Mouse (Mus musculus) layer of hippocampus, adult 2 months (tissue): ENCODE data around the gene Ergic1. TPM values are rescaled to one million over a fixed set of nuclear protein-coding genes. Genes with fewer than 3 reads are reported as not detected.
A peak's percentile ranks its signal among the peaks of the same experiment; 100 is the strongest.

ENCODE experiments used
- DNase-seq, 2 experiments: peaks; one replicate each; pipeline ENCODE4 v3.0.0; 2022; ENCODE audit warnings: low spot score in 2 of 2
- H3K27ac ChIP-seq: fragments of 200-600 bp; 2 replicates; pipeline ENCODE4 v1.8.1; 2022
- H3K4me3 ChIP-seq: fragments of 200-600 bp; 2 replicates; pipeline ENCODE4 v1.8.1; 2022; ENCODE audit warnings: mild to moderate bottlenecking
- CTCF ChIP-seq: fragments of 200-600 bp; conservative IDR thresholded peaks from 2 replicates; pipeline ENCODE4 v1.8.1; 2022; ENCODE audit warnings: antibody characterized with exemption, mild to moderate bottlenecking, moderate library complexity
- total RNA-seq, 2 experiments: library from RNA; stranded (reverse); gene quantifications; 2 replicates each; pipeline ENCODE4 v1.2.3; 2021

Gene Ergic1
- total RNA-seq, 2 experiments from 2014 or later: 121 to 124 TPM

DNA sequence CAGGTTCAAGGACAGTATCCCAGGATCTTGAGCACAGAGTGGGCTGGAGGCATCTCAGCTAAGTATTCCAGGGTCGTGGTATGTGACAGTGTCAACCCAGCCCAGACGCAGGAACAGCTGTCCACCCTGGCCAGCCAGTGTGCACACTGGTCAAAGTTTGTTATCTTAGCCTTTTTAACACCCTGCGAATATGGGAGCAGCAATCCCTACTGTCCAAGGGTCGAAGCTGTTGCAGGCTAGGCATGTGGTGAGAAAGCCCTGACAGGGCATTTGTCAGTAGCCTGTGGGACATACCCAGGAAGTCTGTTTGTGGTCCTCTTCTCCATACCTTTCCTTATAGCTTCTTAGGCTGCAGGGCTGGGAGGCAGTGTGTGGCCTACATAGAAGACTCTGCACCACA is 22.8 kb downstream of the Ergic1 start:
- Histone ChIP-seq H3K4me3 (no peak overlapping the region), H3K27ac (peak overlapping the region; percentile 67; the same call in 1 of the 2 replicates)
- TF ChIP-seq CTCF: no peak
- DNase-seq: no peak

GRCm38 (mm10) chr17:26584558-26585136 is 23.4 kb downstream of the Ergic1 start:
- peak overlapping the region; percentile 67 for H3K27ac ChIP-seq
- DNase-seq: no peak

GRCm38 (mm10) chr17:26587961-26588487 is 26.7 kb downstream of the Ergic1 start:
- no peak for DNase-seq
- Histone ChIP-seq H3K4me3 (no peak overlapping the region), H3K27ac (no peak overlapping the region)
- TF ChIP-seq CTCF: no peak

More at GRCm38 (mm10) chr17:26584558-26585136, 23.4 kb downstream of the Ergic1 start:
- TF ChIP-seq CTCF: no peak; the same call in 1 of the 2 replicates
- no peak overlapping the region for H3K4me3 ChIP-seq

DNA sequence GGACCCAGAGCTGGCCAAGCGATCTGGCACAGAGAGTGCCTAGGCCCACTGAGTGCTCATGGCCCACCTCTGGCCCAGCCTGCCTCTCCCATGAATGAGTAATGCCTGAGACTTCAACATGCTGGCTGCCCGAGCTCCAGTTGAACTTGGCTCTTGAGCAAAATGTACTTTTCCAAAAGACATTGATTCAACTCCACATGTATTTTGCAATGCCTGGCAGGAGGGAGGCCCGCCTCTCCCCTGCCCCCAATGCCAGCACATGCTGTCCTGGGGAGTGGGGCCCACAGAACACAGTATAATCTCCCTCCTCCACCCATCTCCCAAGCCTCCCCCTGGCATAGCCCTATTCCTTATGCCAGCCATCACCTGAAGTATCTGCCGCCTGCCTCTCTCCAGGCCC is 31.2 kb downstream of the Ergic1 start:
- TF ChIP-seq CTCF: no peak
- Histone ChIP-seq H3K27ac (0 out of 2 replicates have a peak overlapping the region, but pooled peaks have one; percentile 36), H3K4me3 (no peak overlapping the region)
- DNase-seq: no peak

DNA sequence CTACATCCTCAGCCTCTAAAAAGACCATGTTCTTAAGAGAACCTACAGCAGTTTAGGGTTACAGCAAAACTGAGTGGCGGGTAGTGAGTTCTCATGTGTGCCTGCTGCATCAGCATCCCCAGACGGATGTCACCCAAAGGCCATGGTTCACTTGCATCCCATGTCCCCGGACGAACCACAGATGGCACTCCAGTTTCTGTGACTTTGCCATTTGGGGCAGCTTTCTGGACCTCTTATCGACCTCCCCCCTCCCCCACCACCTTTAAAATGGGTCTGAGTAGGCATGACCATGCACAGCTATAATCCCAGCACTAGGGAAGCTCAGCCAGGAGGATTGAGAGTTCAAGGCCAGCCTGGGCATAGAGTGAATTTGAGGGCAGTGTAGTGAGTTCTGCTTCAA is 31.9 kb downstream of the Ergic1 start:
- TF ChIP-seq CTCF: no peak
- DNase-seq: no peak
- H3K27ac ChIP-seq: no peak overlapping the region
- H3K4me3 ChIP-seq: no peak overlapping the region

DNA sequence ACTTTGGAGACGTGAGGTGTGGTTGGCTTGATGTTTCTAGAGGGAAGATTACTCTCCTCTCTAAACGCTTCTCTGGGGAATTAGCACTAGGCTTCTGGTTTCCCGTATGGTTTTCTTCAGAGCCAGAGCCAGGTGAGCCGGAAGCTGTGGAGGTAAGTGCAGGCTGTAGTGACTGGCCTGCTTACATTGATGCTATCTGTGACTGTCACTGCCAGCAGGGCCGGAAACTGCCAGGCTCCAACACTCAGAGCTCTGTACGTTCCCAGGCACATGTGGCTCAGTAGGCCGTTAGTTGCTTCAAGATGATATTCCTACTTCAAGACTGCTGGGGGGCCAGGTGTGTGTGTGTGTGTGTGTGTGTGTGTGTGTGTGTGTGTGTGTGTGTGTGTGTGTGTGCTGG is 32.9 kb downstream of the Ergic1 start:
- no peak for DNase-seq
- TF ChIP-seq CTCF: no peak
- H3K4me3 ChIP-seq: no peak overlapping the region
- no peak overlapping the region for H3K27ac ChIP-seq

GRCm38 (mm10) chr17:26594958-26595357 is 33.7 kb downstream of the Ergic1 start:
- TF ChIP-seq CTCF: no peak
- DNase-seq: no peak
- H3K4me3 ChIP-seq: no peak overlapping the region
- H3K27ac ChIP-seq: peak overlapping the region; percentile 79; the same call in 1 of the 2 replicates

DNA sequence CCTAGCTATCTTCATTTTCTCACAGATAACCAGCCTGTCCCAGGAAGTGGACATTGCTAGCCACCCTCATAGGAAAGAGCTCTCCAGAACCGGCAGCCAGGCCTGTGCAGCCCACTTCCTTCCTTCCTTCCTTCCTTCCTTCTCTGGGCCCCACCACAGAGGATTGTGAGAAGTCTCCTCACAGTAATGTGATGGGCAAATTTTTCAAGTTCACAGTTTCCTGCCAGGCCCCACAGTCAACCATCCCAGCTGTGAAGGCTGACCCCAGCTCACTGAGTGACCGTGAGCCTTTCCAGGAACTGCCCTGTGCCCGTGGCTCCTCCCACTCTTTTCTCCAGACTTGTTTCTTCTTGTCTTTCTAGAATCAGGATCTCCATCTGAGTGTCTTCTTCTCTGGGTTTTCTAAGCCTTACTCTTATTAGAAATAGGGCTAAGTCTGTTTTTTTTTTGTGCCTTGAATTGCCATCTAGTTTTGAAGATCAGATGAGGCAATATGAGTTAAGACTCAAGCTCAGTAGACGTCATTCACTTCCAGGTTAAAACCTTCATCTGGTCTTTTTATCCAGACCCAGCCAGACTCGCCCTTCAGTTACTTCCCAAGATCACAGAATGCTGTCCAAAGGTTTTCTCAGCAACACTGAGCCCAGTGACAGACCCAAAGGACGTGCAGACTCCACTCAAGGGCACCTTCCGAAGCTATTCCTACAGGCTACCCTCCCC is 34.3 kb downstream of the Ergic1 start:
- no peak for TF ChIP-seq CTCF
- peak overlapping the region; percentile 79 for H3K27ac ChIP-seq
- no peak for DNase-seq
- H3K4me3 ChIP-seq: no peak overlapping the region

GRCm38 (mm10) chr17:26596168-26596658 is 34.9 kb downstream of the Ergic1 start:
- peak overlapping the region; percentile 79 for H3K27ac ChIP-seq
- DNase-seq: peak in 1 of 2 experiments; percentile 28
- no peak overlapping the region; the same call in 1 of the 2 replicates for H3K4me3 ChIP-seq
- TF ChIP-seq CTCF: no peak

DNA sequence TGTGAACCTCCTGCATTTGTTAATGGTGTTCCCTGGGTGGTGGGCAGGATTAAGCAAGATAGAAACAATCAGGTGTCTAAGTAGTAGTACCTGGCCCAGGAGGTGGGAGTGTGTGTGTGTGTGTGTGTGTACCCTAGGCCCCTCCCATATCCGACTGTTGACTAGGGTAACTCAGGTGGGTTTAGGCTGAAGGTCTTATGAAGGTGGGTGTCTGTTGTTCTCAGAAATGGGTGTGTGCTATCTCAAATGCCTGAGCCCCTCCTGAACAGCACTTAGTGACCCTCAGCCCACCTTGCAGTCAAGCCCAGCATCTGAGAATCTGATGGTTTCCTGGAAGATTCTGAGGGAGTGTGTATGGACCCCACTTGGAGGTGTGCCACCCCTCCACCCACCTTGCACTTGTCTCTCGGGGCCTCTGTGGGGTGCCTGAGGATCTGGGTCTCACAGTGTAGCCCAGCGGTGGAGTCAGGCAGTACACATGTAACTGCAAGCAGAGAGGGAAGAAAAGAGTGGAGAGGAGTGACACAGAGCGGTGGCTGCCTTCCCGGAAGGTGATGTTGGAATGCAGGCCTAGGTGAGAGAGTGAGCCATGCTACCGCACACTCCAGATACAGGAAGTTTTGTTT is 35.7 kb downstream of the Ergic1 start:
- peak; percentile 59 for TF ChIP-seq CTCF
- no peak for DNase-seq
- no peak overlapping the region for H3K4me3 ChIP-seq
- H3K27ac ChIP-seq: peak overlapping the region; percentile 79

- DNase-seq: no peak
- Histone ChIP-seq H3K27ac (no peak overlapping the region), H3K4me3 (no peak overlapping the region)
- no peak for TF ChIP-seq CTCF
These were observed 37.6 kb downstream of the Ergic1 start for GRCm38 (mm10) chr17:26598845-26599244.

- TF ChIP-seq CTCF: no peak
- Histone ChIP-seq H3K4me3 (no peak overlapping the region), H3K27ac (0 out of 2 replicates have a peak overlapping the region, but pooled peaks have one; percentile 28)
- no peak for DNase-seq
These were observed 39.7 kb downstream of the Ergic1 start for GRCm38 (mm10) chr17:26600913-26601447.

- no peak for DNase-seq
- H3K4me3 ChIP-seq: no peak overlapping the region
- no peak for TF ChIP-seq CTCF
- H3K27ac ChIP-seq: 0 out of 2 replicates have a peak overlapping the region, but pooled peaks have one; percentile 28
These were observed 40.2 kb downstream of the Ergic1 start for GRCm38 (mm10) chr17:26601514-26601913.
